Mouse (Mus musculus) embryonic facial prominence, embryonic 14.5 days (tissue): ENCODE data around the gene Pphln1. TPM values are rescaled to one million over a fixed set of nuclear protein-coding genes. Genes with fewer than 3 reads are reported as not detected.

Source experiments
- ATAC-seq: fragments of 200-750 bp; cut with Nextera tagmentation; 2 replicates; pipeline ENCODE4 v1.8.0; 2017; ENCODE audit warnings: low read depth, moderate number of reproducible peaks, moderate TSS enrichment
- DNase-seq: peaks from one replicate; pipeline ENCODE4 v3.0.0-alpha.2; 2015; ENCODE audit warnings: low spot score
- H3K27ac ChIP-seq: fragments of 300-500 bp; sonication (generic); replicated peaks from 2 replicates; pipeline ENCODE4 v1.5.1; 2014; ENCODE audit warnings: low read depth, mild to moderate bottlenecking, low read length, moderate library complexity
- H3K27me3 ChIP-seq: fragments of 300-500 bp; sonication (generic); replicated peaks from 2 replicates; pipeline ENCODE4 v1.6.1; 2014; ENCODE audit warnings: low read length; ENCODE audit not compliant: control insufficient read depth, insufficient read depth
- H3K36me3 ChIP-seq: fragments of 300-500 bp; sonication (generic); 2 replicates; pipeline ENCODE4 v1.6.1; 2014; ENCODE audit warnings: low read length, mixed read lengths; ENCODE audit not compliant: control insufficient read depth, insufficient read depth
- H3K4me1 ChIP-seq: fragments of 300-500 bp; sonication (generic); 2 replicates; pipeline ENCODE4 v1.6.1; 2014; ENCODE audit warnings: antibody characterized with exemption, low read length; ENCODE audit not compliant: control insufficient read depth, insufficient read depth
- H3K4me2 ChIP-seq: fragments of 300-500 bp; sonication (generic); 2 replicates; pipeline ENCODE4 v1.6.1; 2014; ENCODE audit warnings: low read depth, mild to moderate bottlenecking, low read length, moderate library complexity, mixed read lengths
- H3K4me3 ChIP-seq: fragments of 300-500 bp; sonication (generic); 2 replicates; pipeline ENCODE4 v1.5.1; 2014; ENCODE audit warnings: low read depth, mild to moderate bottlenecking, low read length
- H3K9ac ChIP-seq: fragments of 300-500 bp; sonication (generic); 2 replicates; pipeline ENCODE4 v1.6.1; 2014; ENCODE audit warnings: low read depth, mild to moderate bottlenecking, low read length, moderate library complexity, mixed read lengths
- H3K9me3 ChIP-seq: fragments of 300-500 bp; sonication (generic); 2 replicates; pipeline ENCODE4 v1.6.1; 2016; ENCODE audit warnings: low read length; ENCODE audit not compliant: control insufficient read depth
- WGBS: fragments of 180-500 bp; shearing (Covaris S2); extraction: QIAGEN DNeasy Blood & Tissue Kit; methylation state at CpG from one replicate; pipeline ENCODE4 v1.1.7; 2014; 5-methylcytosine and 5-hydroxymethylcytosine counted together
- polyA plus RNA-seq: library from polyadenylated mRNA; unstranded; fragments of >200 nt; fragmentation: Nextera tagmentation; extraction: Ambion mirVana; gene quantifications from 2 replicates; pipeline ENCODE4 v1.2.1, GENCODE M21; 2014

Pphln1 gene
- polyA plus RNA-seq, 1 experiment from 2014 or later: 21.6 TPM

- WGBS: 95% methylated on average over 3 of the region's 3 CpGs
- DNase-seq (no peak), ATAC-seq (no peak)
- Histone ChIP-seq H3K36me3 (peaks cover 26% of the 10 kb centered on the region; the same call in 1 of the 2 replicates), H3K4me3 (no peak overlapping the region), H3K9me3 (no peaks in the 10 kb centered on the region), H3K9ac (no peak overlapping the region), H3K27ac (no peak overlapping the region), H3K27me3 (no peaks in the 10 kb centered on the region), H3K4me2 (no peak overlapping the region), H3K4me1 (no peaks in the 10 kb centered on the region)
These were observed 14.3 kb downstream of the Pphln1 start for GRCm38 (mm10) chr15:93412445-93412844.

GRCm38 (mm10) chr15:93414456-93414855 is 16.3 kb downstream of the Pphln1 start:
- ATAC-seq (no peak), DNase-seq (no peak)
- no peaks in the 10 kb centered on the region for H3K4me1 ChIP-seq
- no peaks in the 10 kb centered on the region for H3K9me3 ChIP-seq
- no peak overlapping the region for H3K9ac ChIP-seq
- peaks cover 26% of the 10 kb centered on the region; the same call in 1 of the 2 replicates for H3K36me3 ChIP-seq
- H3K4me3 ChIP-seq: no peak overlapping the region
- H3K27ac ChIP-seq: no peak overlapping the region
- WGBS: 91% methylated on average over 9 of the region's 9 CpGs
- no peaks in the 10 kb centered on the region for H3K27me3 ChIP-seq
- H3K4me2 ChIP-seq: no peak overlapping the region

GRCm38 (mm10) chr15:93416300-93416699 is 18.1 kb downstream of the Pphln1 start:
- Histone ChIP-seq H3K4me2 (no peak overlapping the region), H3K36me3 (peaks cover 26% of the 10 kb centered on the region), H3K4me1 (no peaks in the 10 kb centered on the region), H3K27me3 (no peaks in the 10 kb centered on the region), H3K9ac (no peak overlapping the region), H3K27ac (no peak overlapping the region), H3K4me3 (no peak overlapping the region), H3K9me3 (no peaks in the 10 kb centered on the region)
- ATAC-seq: no peak
- 84% methylated on average over 6 of the region's 6 CpGs for WGBS
- DNase-seq: no peak

DNA sequence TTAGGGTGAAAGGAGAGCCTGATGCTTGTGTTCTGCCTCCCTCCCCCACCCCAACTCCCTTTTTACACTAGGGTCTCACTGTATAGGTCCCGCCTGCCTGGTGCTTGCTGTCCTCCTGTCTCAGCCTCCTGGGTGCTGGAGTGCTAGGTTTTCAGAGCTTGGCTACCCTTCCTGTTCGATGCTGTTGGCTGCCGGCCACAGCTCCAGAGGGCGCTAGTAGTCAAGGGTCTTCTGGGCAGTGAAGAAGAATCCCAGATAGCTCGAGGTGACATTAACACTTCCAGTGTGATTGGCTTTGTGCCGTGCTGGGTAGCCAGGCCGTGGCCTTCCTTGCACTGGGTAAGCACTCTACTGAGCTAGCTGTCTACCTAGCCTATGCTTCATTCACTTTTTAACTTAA is 22.4 kb downstream of the Pphln1 start:
- ATAC-seq (no peak), DNase-seq (no peak)
- WGBS: 84% methylated on average over 7 of the region's 7 CpGs
- Histone ChIP-seq H3K9me3 (no peaks in the 10 kb centered on the region), H3K36me3 (peaks cover 28% of the 10 kb centered on the region), H3K27ac (no peak overlapping the region), H3K9ac (no peak overlapping the region), H3K4me2 (no peak overlapping the region), H3K4me3 (no peak overlapping the region), H3K27me3 (no peaks in the 10 kb centered on the region), H3K4me1 (no peaks in the 10 kb centered on the region)

GRCm38 (mm10) chr15:93422537-93422936 is 24.4 kb downstream of the Pphln1 start:
- Histone ChIP-seq H3K4me2 (no peak overlapping the region), H3K27me3 (no peaks in the 10 kb centered on the region), H3K4me1 (no peaks in the 10 kb centered on the region), H3K27ac (no peak overlapping the region), H3K4me3 (no peak overlapping the region), H3K36me3 (peaks cover 32% of the 10 kb centered on the region), H3K9me3 (no peaks in the 10 kb centered on the region), H3K9ac (no peak overlapping the region)
- 89% methylated on average over 1 of the region's 1 CpGs for WGBS
- no peak for ATAC-seq
- no peak for DNase-seq

DNA sequence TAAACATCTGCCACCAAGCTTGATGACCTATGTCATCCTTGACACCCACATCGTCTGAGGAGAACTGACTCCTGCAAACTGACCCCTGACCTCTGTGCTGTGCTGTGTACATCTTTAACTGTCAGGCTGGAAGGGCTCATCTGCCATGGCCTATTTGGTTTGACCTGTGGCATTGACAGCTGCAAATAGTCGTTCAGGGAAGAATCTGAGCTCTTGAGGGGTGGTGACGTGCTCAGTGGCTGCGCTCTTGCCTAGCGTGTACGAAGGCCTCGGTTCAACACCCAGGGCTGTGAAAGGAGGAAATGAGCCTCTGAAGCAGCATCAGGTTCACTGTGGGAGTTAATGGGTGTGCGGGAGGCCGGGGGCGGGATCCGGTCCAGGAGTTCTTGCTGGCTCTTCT is 35.7 kb downstream of the Pphln1 start:
- no peak for DNase-seq
- WGBS: 41% methylated on average over 11 of the region's 11 CpGs

GRCm38 (mm10) chr15:93435998-93436397 is 37.8 kb downstream of the Pphln1 start:
- H3K27me3 ChIP-seq: no peaks in the 10 kb centered on the region
- H3K36me3 ChIP-seq: peaks cover 14% of the 10 kb centered on the region
- H3K9me3 ChIP-seq: no peaks in the 10 kb centered on the region
- H3K4me2 ChIP-seq: no peak overlapping the region
- no peak overlapping the region for H3K4me3 ChIP-seq
- no peak overlapping the region for H3K27ac ChIP-seq
- peaks cover 4% of the 10 kb centered on the region; the same call in 1 of the 2 replicates for H3K4me1 ChIP-seq
- 87% methylated on average over 12 of the region's 12 CpGs for WGBS
- no peak for ATAC-seq
- no peak overlapping the region for H3K9ac ChIP-seq
- DNase-seq: no peak

More for the DNA sequence above, 35.7 kb downstream of the Pphln1 start:
- no peak overlapping the region for H3K27ac ChIP-seq
- no peak overlapping the region for H3K9ac ChIP-seq
- no peak overlapping the region for H3K4me3 ChIP-seq
- peaks cover 8% of the 10 kb centered on the region for H3K36me3 ChIP-seq
- no peaks in the 10 kb centered on the region for H3K27me3 ChIP-seq
- no peak for ATAC-seq
- H3K4me1 ChIP-seq: peaks cover 4% of the 10 kb centered on the region; the same call in 1 of the 2 replicates
- no peaks in the 10 kb centered on the region for H3K9me3 ChIP-seq
- H3K4me2 ChIP-seq: no peak overlapping the region

DNA sequence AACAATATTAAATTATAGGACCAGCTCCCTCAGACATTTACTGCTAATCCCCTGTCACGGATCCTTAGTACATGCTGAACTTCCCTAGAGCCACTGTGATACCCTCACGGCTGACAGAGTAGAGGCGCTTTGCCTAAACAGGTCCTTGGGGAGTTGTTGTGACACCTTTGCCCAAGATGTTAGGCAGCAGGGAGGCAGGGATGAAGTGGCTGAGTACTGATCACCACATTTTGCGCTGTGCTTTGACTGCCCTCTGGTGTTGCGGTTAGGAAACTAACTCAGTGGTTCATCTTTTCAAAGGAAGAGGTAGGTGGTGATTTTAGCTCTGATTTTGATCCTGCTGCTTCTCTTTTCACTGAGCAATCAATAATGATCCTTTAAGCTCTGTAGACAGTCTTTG is 40.5 kb downstream of the Pphln1 start:
- Histone ChIP-seq H3K9me3 (no peaks in the 10 kb centered on the region), H3K4me2 (no peak overlapping the region), H3K4me1 (peaks cover 4% of the 10 kb centered on the region; the same call in 1 of the 2 replicates), H3K4me3 (no peak overlapping the region), H3K9ac (no peak overlapping the region), H3K27me3 (no peaks in the 10 kb centered on the region), H3K36me3 (peaks cover 34% of the 10 kb centered on the region), H3K27ac (no peak overlapping the region)
- peak; percentile 68 for ATAC-seq
- WGBS: 35% methylated on average over 5 of the region's 5 CpGs
- DNase-seq: peak; percentile 75

GRCm38 (mm10) chr15:93442271-93442670 is 44.1 kb downstream of the Pphln1 start:
- Histone ChIP-seq H3K27me3 (no peaks in the 10 kb centered on the region), H3K4me3 (no peak overlapping the region), H3K9me3 (no peaks in the 10 kb centered on the region), H3K4me1 (no peaks in the 10 kb centered on the region), H3K4me2 (no peak overlapping the region), H3K27ac (no peak overlapping the region), H3K9ac (no peak overlapping the region), H3K36me3 (peaks cover 42% of the 10 kb centered on the region)
- 93% methylated on average over 4 of the region's 4 CpGs for WGBS
- DNase-seq (no peak), ATAC-seq (no peak)
